Mouse (Mus musculus) liver, adult 2 months (tissue): ENCODE measurements around the gene Trappc12.

Source experiments
- CTCF ChIP-seq: fragments of 200-500 bp; IDR thresholded peaks from 2 replicates; pipeline ENCODE4 v1.5.1; 2011; ENCODE audit warnings: low read depth, low read length, control low read depth
- POLR2A ChIP-seq: fragments of 200-500 bp; IDR thresholded peaks from 2 replicates; pipeline ENCODE4 v1.6.1; 2011; ENCODE audit warnings: low read length, control low read depth; ENCODE audit not compliant: insufficient read depth; ENCODE audit errors: extremely low read depth

- no peak for TF ChIP-seq POLR2A
- TF ChIP-seq CTCF: peak; percentile 33
Observed at GRCm38 (mm10) chr12:28704381-28704780, 45.9 kb downstream of the Trappc12 start.
